Mouse (Mus musculus): Measurements from ENCODE around the gene Padi1.

DNA sequence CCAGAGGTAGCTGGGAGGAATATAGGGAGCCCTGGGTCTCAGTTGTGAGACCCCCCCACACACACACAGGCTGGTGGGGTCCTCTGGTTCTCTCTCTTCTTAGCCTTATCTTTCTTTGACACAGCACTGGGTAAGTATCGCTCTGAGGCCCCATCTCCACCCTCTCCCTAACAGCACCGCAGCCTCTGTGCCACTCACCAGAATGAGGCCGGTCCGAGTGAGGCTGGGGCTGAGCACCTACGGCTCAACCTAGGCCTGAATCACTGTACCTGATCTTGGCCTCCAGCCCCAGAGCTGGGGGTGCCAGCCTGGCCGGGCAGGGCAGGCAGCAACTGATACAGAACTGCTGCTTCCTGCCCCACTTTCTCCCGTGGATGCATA lies 15.2 kb upstream of the Padi1 start:
- TF ChIP-seq GATA1 (IDR thresholded peaks at IDR 0.05; ENCODE audit: low read length) (no peak), TAL1 (IDR thresholded peaks at IDR 0.05; ENCODE audit: low read length) (peak; percentile 36; the same call in 1 of the 3 replicates)

Measured in erythroblast, embryonic 14.5 days (primary cell).